Mouse (Mus musculus) splenic B cell, adult 2 months (primary cell): Measurements from ENCODE around the gene Rps25.
"Not testable (repeated sequence)": the region's sequence is repeated elsewhere in the genome, so short reads cannot be mapped to it uniquely, and the experiment has no call there.

ENCODE experiments used
- DNase-seq: peaks from one replicate; pipeline ENCODE4 v3.0.0-alpha.2; 2011; ENCODE audit warnings: low read depth, low spot score
- H3K27me3 ChIP-seq: 2 replicates; pipeline ENCODE4 v1.6.1; 2012; ENCODE audit warnings: mild to moderate bottlenecking, low read length, moderate library complexity, mixed read lengths; ENCODE audit not compliant: control insufficient read depth, poor library complexity, insufficient read depth, severe bottlenecking
- H3K36me3 ChIP-seq: 2 replicates; pipeline ENCODE4 v1.6.1; 2012; ENCODE audit warnings: mild to moderate bottlenecking, low read length, moderate library complexity, mixed read lengths; ENCODE audit not compliant: control insufficient read depth, poor library complexity, insufficient read depth, severe bottlenecking

Rps25 gene

GRCm38 (mm10) chr9:44417156-44417891, 10.4 kb downstream of the Rps25 start:
- no peak for DNase-seq
- Histone ChIP-seq H3K27me3 (no peaks in the 10 kb centered on the region), H3K36me3 (peaks cover 7% of the 10 kb centered on the region)

GRCm38 (mm10) chr9:44417892-44418363, 11.0 kb downstream of the Rps25 start:
- Histone ChIP-seq H3K36me3 (peaks cover 4% of the 10 kb centered on the region), H3K27me3 (no peaks in the 10 kb centered on the region)
- DNase-seq = peak; percentile 95

- no peaks in the 10 kb centered on the region for H3K27me3 ChIP-seq
- DNase-seq = no peak
- no peaks in the 10 kb centered on the region; the same call in 1 of the 2 replicates for H3K36me3 ChIP-seq
These were observed 11.8 kb downstream of the Rps25 start, which contains the start of gene Ccdc84 for GRCm38 (mm10) chr9:44418519-44419385. TSS of gene Ccdc84 (minus strand) at chr9:44418569.

- H3K36me3 ChIP-seq, DNase-seq, H3K27me3 ChIP-seq: not testable (repeated sequence)
These were observed 12.8 kb downstream of the Rps25 start for GRCm38 (mm10) chr9:44419730-44420129.

GRCm38 (mm10) chr9:44420280-44420898, 13.4 kb downstream of the Rps25 start:
- no peaks in the 10 kb centered on the region for H3K36me3 ChIP-seq
- no peaks in the 10 kb centered on the region for H3K27me3 ChIP-seq
- peak; percentile 58 for DNase-seq

- no peak for DNase-seq
- Histone ChIP-seq H3K36me3 (no peaks in the 10 kb centered on the region), H3K27me3 (no peaks in the 10 kb centered on the region)
These were observed 16.6 kb downstream of the Rps25 start for GRCm38 (mm10) chr9:44423576-44423975.

GRCm38 (mm10) chr9:44432577-44433185, 25.7 kb downstream of the Rps25 start:
- DNase-seq = no peak
- Histone ChIP-seq H3K27me3 (no peaks in the 10 kb centered on the region), H3K36me3 (no peaks in the 10 kb centered on the region)

GRCm38 (mm10) chr9:44435747-44436146, 28.8 kb downstream of the Rps25 start:
- DNase-seq = peak; percentile 76
- Histone ChIP-seq H3K36me3 (no peaks in the 10 kb centered on the region), H3K27me3 (no peaks in the 10 kb centered on the region)

GRCm38 (mm10) chr9:44440961-44441360, 34.0 kb downstream of the Rps25 start, which contains the start of gene Foxr1:
TSS of gene Foxr1 (minus strand) at chr9:44441136.
- Histone ChIP-seq H3K27me3 (no peaks in the 10 kb centered on the region), H3K36me3 (no peaks in the 10 kb centered on the region)
- DNase-seq = no peak

GRCm38 (mm10) chr9:44444402-44445025, 37.6 kb downstream of the Rps25 start:
- H3K36me3 ChIP-seq, H3K27me3 ChIP-seq, DNase-seq: not testable (repeated sequence)

GRCm38 (mm10) chr9:44450387-44450786, 43.4 kb downstream of the Rps25 start:
- peak; percentile 70 for DNase-seq
- Histone ChIP-seq H3K27me3 (no peaks in the 10 kb centered on the region), H3K36me3 (no peaks in the 10 kb centered on the region)

- no peaks in the 10 kb centered on the region for H3K36me3 ChIP-seq
- no peaks in the 10 kb centered on the region for H3K27me3 ChIP-seq
- DNase-seq = peak; percentile 93
These were observed 47.4 kb downstream of the Rps25 start for GRCm38 (mm10) chr9:44454132-44454890.

GRCm38 (mm10) chr9:44454891-44455220, 47.9 kb downstream of the Rps25 start, which contains the start of gene Upk2:
TSS of gene Upk2 (minus strand) at chr9:44454976.
- H3K36me3 ChIP-seq = no peaks in the 10 kb centered on the region
- H3K27me3 ChIP-seq = no peaks in the 10 kb centered on the region
- DNase-seq = no peak
